Mouse (Mus musculus) stomach, postnatal 0 days (tissue): ENCODE data around the gene Celf1.

Experiments used
- CTCF ChIP-seq: IDR thresholded peaks from 2 replicates; pipeline ENCODE4 v1.5.1; 2016; ENCODE audit warnings: antibody characterized with exemption, low read depth, mild to moderate bottlenecking, moderate library complexity
- EP300 ChIP-seq: optimal IDR thresholded peaks from 2 replicates; pipeline ENCODE3; 2016; ENCODE audit warnings: antibody characterized with exemption

DNA sequence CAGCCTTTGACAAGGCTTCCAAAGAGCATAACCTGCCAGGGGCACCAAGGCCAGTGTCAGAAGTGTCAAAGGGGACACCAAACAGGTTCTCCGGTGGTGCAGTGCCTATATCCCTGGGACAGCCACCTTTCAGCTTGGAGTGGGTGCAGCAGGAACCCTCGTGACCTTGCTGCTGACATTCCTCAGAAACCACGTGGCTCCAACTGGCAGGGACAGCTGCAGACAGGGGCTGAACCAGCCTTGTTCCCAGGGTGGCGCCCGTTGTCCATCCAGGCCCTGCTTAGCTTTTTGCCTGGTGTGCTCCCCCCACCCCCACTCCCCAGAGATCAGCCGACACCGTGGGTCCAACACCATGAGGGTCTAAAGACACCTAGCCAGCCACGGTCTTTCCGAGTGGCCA lies 95.2 kb downstream of the Celf1 start, which contains the start of gene Rapsn:
- TF ChIP-seq CTCF (no peak), EP300 (no peak)
